Mouse (Mus musculus) leukemia stem cell, adult 10-12 weeks (primary cell): ENCODE data around the gene Abcf1. TPM values are rescaled to one million over a fixed set of nuclear protein-coding genes. Genes with fewer than 3 reads are reported as not detected.

Experiments
- polyA plus RNA-seq: library from polyadenylated mRNA; stranded (reverse); fragments of >175 nt; gene quantifications from 2 replicates; pipeline ENCODE4 v1.2.3, GENCODE M21; 2012; ENCODE audit warnings: low replicate concordance

Gene Abcf1
- polyA plus RNA-seq = 59.2 and 180 TPM in 2 replicates

GRCm38 (mm10) chr17:35969418-35970389, at the start of gene Abcf1:
Gene Abcf1, minus strand, starts transcription at chr17:35969761.

GRCm38 (mm10) chr17:35979401-35980362, 10.1 kb upstream of the Abcf1 start, which contains the start of the genes Gnl1 and Prr3:
Gene Gnl1, plus strand, starts transcription at chr17:35979851.
Gene Prr3, minus strand, starts transcription at chr17:35980236.

DNA sequence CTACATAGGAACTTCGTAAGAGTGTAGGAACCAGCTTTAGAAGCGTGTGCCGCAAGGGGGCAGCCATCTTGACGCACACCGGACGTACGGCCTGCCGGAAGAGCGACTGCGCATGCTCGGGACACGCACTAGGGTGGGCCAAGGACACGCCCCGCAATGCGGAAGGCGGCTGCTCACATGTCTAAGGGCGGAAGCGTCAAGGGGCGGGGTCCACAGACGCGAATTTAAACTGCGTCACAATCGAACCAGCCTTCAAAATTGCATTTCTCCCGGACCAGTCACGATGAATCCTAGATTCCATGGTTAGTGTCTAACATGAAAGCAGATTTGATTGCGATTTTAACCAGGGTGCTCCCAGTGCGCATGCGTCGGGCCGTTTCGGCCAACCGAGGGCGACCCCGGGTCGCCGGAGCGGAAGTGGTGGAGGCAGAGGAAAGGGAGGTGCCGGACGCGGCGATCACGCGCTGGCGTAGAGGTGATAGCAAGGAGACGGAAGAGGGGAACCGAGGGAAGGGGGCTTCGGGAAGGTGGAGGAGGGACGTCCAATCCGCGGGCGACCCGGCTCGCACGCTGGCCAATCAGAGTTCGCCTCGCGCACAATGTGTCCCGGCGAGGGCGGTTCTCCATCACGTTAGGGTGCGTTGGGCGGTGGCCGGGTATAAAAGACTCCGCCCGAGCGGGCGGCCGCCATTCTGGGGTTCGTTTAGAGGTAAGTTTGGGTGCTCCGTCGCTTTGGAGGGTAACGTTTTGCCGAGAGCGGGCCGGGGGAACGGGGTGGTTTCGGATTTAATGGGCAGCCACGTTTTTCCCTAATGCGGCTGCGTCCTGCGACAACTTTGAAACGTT, 53.0 kb downstream of the Abcf1 start, which contains the start of the genes Mrps18b and Ppp1r10:
Gene Mrps18b, minus strand, starts transcription at position 93 of the 846 bp plus-strand sequence.
Gene Ppp1r10, plus strand, starts transcription at position 138 of the 846 bp plus-strand sequence.

GRCm38 (mm10) chr17:35909919-35910369, 59.6 kb downstream of the Abcf1 start, which contains the start of gene Atat1:
Gene Atat1, minus strand, starts transcription at chr17:35910075.

Other genes starting within 250 kb of the Abcf1 start
- 13.5 and 25.1 TPM in 2 replicates for gene Ier3, start 148.1 kb downstream of the Abcf1 start, polyA plus RNA-seq
- 15.9 and 21.2 TPM in 2 replicates for gene Flot1, start 146.5 kb downstream of the Abcf1 start, polyA plus RNA-seq
- gene Tubb5, start 131.5 kb downstream of the Abcf1 start, polyA plus RNA-seq = 56.2 and 381 TPM in 2 replicates
- gene Mdc1, start 128.2 kb downstream of the Abcf1 start, polyA plus RNA-seq = 7.6 and 23.3 TPM in 2 replicates
- gene Nrm, start 108.4 kb downstream of the Abcf1 start, polyA plus RNA-seq = 6.1 and 21.0 TPM in 2 replicates
- gene Ppp1r18, start 104.2 kb downstream of the Abcf1 start, polyA plus RNA-seq = 60.9 and 104 TPM in 2 replicates
- gene Dhx16, start 89.9 kb downstream of the Abcf1 start, polyA plus RNA-seq = 47.3 and 54.9 TPM in 2 replicates
- 442 and 598 TPM in 2 replicates for gene 2310061I04Rik, start 72.3 kb downstream of the Abcf1 start, polyA plus RNA-seq
- 27.0 and 29.6 TPM in 2 replicates for gene Atat1, start 59.7 kb downstream of the Abcf1 start, polyA plus RNA-seq
- gene Mrps18b, start 53.4 kb downstream of the Abcf1 start, polyA plus RNA-seq = 6.0 and 7.8 TPM in 2 replicates
- gene Ppp1r10, start 53.3 kb downstream of the Abcf1 start, polyA plus RNA-seq = 43.9 and 58.4 TPM in 2 replicates
- 57.8 and 75.8 TPM in 2 replicates for gene Gnl1, start 10.1 kb upstream of the Abcf1 start, polyA plus RNA-seq
- gene Prr3, start 10.5 kb upstream of the Abcf1 start, polyA plus RNA-seq = 12.4 and 15.2 TPM in 2 replicates
- 13.9 and 21.8 TPM in 2 replicates for gene H2-T24, start 50.8 kb upstream of the Abcf1 start, polyA plus RNA-seq
- 71.1 and 96.8 TPM in 2 replicates for gene H2-T23, start 63.1 kb upstream of the Abcf1 start, polyA plus RNA-seq
- gene H2-T22, start 73.0 kb upstream of the Abcf1 start, polyA plus RNA-seq = 8.8 and 13.7 TPM in 2 replicates
- not detected in 2 replicates for gene Gm6034, start 73.2 kb upstream of the Abcf1 start, polyA plus RNA-seq
- 39.1 and 40.3 TPM in 2 replicates for gene Gm11127, start 88.6 kb upstream of the Abcf1 start, polyA plus RNA-seq
- gene Gm19684, start 151.9 kb upstream of the Abcf1 start, polyA plus RNA-seq = not detected in 2 replicates
- gene Gm7030, start 159.7 kb upstream of the Abcf1 start, polyA plus RNA-seq = 0.30 TPM in 1 of 2 replicates, not detected in the other
- 0.54 TPM in 1 of 2 replicates, not detected in the other for gene Gm8909, start 198.8 kb upstream of the Abcf1 start, polyA plus RNA-seq
- gene H2-T3, start 220.5 kb upstream of the Abcf1 start, polyA plus RNA-seq = not detected in 2 replicates